Mouse (Mus musculus): ENCODE measurements around the gene Cd8b1.

- no peak for TF ChIP-seq CTCF (IDR thresholded peaks at IDR 0.05; ENCODE audit: insufficient read depth, low read depth, low read length)
- TF ChIP-seq POLR2A (IDR thresholded peaks at IDR 0.05; ENCODE audit: insufficient read depth, low read depth, low read length), result no peak
These were observed 41.4 kb downstream of the Cd8b1 start for GRCm38 (mm10) chr6:71363995-71364394.
